Mouse (Mus musculus): ENCODE data around the gene Capn15.

Gene Capn15

DNA sequence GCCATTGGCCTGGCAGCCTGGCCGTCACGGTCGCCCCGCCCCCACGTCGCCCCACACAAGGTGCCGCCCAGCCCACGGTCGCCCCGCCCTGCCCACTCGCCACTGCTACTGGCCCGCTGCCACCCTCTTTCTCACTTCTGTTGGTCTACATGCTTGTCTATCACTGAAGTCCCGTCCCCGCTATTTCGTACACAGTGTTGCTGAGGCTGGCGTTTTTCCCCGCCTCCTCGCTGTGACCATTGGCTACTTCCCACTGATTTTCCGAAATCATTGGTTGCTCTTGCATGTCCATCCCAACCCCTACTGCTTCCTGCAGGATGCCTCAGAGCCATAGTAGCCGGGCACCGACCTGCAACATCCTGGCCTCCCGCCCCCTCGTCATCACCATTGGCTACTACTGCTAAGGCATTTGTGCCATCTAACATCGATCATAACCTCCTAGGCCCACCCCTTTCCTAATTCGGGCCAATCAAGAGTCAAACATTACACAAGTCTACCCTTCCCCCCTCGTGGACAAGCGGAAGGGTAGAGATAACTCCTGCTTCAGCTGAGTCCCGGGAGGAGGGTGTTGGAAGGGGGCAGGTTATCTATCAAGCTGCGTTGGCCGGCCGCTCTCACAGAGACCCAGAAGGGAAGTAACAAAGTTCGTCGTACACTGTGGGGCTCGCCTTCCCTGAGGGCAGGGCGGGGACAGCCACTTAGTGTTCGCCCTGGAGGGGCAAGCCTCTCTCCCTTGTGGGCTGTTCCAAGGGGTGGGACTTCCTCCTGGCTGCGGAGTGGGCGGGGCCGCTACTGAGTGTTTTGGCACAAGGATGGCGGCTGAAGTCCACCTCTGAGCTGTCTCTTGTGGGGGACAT is 65.6 kb downstream of the Capn15 start:
- DNase-seq (ENCODE audit: low spot score in 2 of 2), result peak; percentile 100

DNA sequence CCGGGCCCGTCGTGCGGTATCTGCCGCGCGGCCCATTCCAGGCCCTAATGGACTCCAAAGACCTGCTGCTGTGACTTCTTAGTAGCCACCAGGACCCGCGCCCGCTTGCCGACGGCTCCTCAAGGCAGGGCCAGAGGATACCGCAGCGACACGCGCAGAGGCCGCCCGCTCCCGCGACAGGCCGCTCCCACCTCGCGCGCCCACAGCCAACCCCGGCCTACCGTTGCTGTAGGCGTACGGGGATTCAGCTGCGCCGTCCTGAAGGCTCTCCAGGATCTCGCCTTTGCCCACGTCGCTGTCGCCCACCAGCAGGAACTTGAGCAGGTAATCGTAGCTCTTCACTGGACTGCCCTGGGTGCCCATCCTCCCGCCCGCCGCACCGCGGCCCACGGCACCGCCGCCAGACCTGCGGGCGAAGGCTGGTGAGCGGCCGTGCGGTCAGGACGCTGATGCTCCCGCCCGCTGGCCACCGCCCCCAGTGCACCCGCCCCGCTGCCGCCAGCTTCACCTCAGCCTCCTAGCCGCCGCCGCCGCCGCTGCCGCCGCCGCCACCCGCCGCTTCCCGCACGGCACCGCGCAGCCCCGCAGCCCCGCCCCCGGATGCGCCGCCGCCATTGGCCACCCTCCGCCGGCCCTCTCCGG is 66.3 kb downstream of the Capn15 start, which contains the start of gene Rab40c:
Gene Rab40c, minus strand, starts transcription at position 584 of the 642 bp plus-strand sequence.
- DNase-seq (ENCODE audit: low spot score in 2 of 2), result peak in 1 of 2 experiments; percentile 65

DNA sequence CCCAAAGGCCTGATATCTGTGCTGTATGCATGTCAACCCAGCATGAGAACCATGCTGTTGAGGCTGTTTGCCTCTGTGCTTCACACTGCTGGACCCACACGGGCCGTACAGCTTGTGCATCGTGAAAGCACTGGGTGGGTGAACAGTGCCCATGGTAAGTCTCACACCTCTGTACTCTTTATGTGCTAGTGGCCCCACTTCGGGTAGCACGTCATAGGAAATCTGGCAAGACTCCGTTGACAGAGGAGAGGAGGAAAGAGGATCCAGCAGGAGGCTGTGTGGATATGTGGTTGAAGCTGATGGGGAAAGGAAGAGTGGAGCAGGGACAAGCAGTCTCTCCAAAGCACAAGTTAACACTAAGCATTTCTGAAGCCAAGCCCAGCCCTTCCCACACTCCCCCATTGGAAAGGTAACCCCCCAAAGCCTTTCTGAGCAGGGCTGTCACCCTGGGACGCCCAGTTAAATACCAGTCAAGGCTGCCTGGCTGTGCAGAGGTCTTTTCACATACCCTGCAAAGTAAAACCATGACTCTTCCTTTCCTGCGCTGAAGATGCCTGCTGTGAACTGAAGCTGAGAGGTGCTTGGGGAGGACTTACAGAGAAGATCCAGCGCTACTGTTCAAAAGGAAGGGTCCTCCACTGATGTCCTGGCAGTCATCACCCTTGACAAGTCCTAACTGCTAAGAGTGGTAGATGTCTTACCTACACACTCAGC is 67.4 kb downstream of the Capn15 start:
- no peak for DNase-seq (ENCODE audit: low spot score in 2 of 2)

DNA sequence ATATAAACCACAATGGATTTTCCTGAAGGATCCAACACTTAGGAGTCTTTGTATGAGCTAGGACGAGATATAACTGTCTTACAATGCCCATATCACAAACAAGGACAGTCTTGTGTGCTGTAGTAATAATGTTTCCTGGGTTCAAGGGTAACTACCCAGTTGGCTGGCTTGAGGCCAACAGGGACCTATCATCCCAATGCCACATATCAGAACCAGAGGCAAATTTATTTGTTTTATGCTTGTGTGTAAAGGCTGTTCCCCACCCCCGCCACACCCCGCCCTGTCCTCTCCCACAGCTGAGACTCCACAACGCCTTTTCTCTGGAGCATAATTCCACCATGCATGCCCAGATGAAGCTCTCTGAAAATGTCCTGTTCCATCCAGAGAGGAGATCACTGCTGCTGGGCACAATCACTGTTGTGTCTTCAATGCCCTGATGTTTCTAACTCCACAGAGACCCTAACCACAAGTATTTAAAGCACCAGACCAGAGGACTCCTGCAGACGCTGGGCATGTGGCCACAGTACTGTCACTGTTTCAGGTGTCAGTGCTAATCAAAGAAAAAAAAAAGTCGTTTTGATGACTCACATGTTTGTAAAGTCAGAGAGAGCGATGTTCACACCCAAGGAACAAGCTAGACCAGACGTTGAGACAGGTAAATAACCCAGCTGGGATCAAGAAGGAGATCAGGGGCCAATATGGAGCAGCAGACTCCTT is 68.5 kb downstream of the Capn15 start:
- DNase-seq (ENCODE audit: low spot score in 2 of 2), result no peak

DNA sequence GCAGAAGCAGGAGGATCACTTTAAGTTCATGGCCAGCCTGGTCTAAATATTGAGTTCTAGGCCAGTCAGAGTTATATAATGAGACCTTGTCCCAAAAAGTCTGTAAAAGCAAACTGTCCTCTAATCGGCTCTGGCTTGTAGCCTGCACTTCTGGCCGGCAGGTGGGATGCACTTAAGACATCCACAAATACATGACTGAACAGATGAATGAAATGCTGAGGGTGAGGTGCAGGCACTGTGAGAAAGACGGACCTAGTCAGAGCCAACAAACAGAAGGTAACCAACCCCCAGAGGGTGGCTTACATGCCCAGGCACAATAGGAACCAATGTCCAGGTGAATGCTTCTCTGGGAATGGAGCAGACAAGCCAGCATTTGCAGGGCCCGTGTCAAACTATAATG is 71.3 kb downstream of the Capn15 start:
- no peak for DNase-seq (ENCODE audit: low spot score in 2 of 2)

DNA sequence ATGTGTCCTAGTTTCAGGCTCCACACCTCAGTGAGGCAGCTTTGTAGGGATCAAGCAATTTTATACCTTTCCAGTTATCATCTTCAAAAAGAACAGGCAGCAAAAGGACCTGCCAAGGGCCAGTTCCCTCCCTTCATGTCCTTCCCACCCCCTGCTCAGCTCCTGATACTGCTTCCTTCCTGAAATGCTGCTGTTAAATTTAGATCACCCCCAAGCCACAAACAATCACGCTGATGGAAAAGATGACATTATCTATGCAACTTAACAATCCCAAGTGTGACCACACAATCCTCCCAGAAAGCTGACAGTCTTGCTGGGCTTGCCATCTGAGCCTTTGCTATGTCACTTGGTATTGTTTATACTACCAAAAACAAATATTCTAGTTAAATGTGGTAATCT is 71.7 kb downstream of the Capn15 start:
- DNase-seq (ENCODE audit: low spot score in 2 of 2), result no peak

DNA sequence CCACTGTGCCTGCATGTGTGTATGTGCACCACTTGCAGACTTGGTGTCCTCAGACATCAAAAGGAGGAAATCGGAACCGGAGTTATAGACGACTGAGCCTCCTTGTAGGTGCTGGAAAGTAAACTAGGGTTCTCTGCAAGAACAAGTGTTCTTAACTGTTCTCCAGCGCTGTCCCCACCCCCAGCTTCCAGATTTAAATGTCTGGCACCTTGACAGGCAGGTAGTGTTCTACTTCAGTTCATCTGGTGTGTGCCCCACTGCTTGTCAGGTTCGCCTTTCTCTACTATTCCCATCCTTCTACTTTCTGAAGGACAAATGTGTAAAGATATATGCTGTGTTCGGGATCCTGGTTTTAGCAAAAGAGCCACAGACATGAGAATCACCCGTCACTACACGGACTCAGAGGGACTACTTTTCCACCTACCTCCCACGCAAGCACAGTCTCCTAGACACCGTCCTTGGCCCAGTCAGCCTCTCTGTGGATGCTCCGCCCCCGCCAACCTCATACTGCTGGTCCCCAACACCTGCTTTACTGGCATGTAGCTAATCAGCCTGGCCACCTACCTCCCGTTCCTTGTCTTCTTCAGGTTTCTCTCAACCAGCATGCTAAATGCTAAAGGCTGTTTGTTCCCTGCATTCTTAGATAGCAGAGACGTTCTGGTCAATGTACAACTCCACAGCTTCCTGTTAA is 72.3 kb downstream of the Capn15 start:
- no peak for DNase-seq (ENCODE audit: low spot score in 2 of 2)

DNA sequence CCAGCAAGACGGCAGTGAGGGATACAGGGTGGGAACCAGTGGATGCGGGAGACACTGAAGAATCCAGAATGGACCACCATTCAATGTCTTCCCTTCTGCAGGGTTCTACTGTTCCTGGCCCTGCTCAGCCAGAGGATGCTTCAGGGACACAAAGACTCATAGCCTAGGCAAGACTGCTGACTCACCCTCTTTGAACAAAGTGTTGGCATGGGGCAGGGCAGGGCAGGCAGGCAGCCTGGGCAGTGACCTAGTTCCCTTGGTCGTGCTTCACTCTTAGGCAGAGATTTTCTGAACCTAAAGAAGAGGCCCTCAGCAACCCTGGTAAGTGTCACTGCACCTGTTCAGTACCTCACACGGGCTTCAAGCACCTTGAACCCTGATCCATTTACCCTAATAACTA is 73.8 kb downstream of the Capn15 start:
- DNase-seq (ENCODE audit: low spot score in 2 of 2), result no peak
